Mouse (Mus musculus) liver (tissue): ENCODE measurements around the gene Hist2h2ac.
"Not testable (repeated sequence)": the region's sequence is repeated elsewhere in the genome, so short reads cannot be mapped to it uniquely, and the experiment has no call there.

Experiments used
- DNase-seq: peaks from one replicate; pipeline ENCODE4 v3.0.0-alpha.2; 2020; ENCODE audit warnings: mixed read lengths

Gene Hist2h2ac

GRCm38 (mm10) chr3:96180727-96181477, 39.8 kb downstream of the Hist2h2ac start, which contains the start of gene Sv2a:
Gene Sv2a (plus strand): TSS chr3:96181151.
- peak; percentile 47 for DNase-seq

GRCm38 (mm10) chr3:96179531-96179930, 41.1 kb downstream of the Hist2h2ac start:
- DNase-seq, result no peak

DNA sequence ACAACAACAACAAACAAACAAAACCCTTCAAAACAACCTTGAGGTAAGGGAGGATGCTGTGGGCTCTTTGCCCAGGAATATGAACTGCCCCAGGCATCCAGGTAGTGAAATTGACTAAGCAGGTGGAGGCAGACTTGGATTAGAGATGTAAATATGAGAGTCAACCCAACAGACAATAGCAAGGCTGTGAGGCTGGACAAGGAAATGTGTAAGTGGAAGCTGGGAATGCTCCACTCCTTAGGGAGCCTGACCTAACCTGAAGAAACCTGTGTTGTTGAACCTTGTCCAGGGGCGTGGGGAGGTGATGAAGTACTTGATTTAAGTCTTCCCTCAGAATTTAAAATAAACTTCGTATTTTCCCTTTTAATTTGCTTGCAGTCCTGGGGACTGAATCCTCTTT, 41.8 kb downstream of the Hist2h2ac start:
- DNase-seq, result no peak

- DNase-seq, result no peak
These were observed 42.3 kb downstream of the Hist2h2ac start for GRCm38 (mm10) chr3:96178427-96178826.

DNA sequence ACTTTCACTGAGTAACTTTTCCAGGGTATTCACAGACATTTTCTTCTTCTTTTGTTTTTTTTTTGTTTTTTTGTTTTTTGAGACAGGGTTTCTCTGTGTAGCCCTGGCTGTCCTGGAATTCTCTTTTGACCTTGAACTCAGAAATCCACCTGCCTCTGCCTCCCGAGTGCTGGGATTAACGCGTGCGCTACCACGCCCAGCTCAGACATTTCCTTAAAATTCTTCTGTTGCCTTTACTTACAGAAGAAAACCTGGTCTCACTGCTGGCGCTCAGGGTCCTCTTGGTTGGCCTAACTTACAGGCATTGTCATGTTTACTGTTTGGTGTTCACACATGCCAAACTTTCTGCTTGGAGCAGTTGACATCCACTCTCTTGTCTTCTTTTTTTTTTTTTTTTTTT, 45.4 kb downstream of the Hist2h2ac start:
- DNase-seq, result no peak

DNA sequence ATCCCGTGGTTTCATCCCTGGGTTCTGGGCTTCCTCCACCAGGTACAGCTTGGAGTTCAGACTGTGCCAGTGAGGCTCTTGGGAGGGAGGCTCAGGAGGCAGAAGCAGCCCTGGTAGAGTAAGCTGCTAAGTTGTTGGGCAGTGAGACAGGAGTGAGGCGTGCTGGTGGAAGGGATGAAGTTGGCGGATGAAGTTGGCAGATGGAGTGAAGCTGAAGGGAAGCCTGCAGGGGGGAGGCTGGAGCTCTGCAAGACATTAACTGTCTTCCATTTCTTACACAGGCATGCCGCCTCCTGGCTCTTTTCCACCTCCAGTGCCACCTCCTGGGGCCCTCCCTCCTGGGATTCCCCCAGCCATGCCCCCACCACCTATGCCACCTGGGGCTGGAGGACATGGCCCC, 46.6 kb downstream of the Hist2h2ac start:
- not testable (repeated sequence) for DNase-seq

DNA sequence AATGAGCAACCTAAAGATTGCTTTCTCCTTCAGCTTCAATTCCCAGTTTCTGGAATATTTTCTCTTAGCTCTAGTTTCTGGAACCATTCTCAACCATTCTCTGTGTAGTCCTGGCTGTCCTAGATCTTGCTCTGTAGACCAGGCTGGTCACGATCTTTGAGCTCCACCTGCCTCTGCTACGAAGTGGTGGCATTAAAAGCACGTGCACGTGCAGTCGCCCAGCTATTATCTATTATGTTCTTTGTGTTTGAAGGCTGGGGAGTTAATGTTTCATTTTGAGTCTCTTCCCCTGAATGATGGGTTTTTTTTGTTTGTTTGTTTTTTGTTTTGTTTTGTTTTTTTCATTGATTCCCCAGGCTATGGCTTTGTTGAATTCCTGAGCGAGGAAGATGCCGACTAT, 47.5 kb downstream of the Hist2h2ac start:
- DNase-seq, result no peak

GRCm38 (mm10) chr3:96172197-96173178, 48.2 kb downstream of the Hist2h2ac start, which contains the start of gene Sf3b4:
Gene Sf3b4 (plus strand): TSS chr3:96172332.
- DNase-seq, result peak; percentile 94

GRCm38 (mm10) chr3:96171583-96172196, 49.0 kb downstream of the Hist2h2ac start:
- no peak for DNase-seq

- no peak for DNase-seq
These were observed 49.6 kb downstream of the Hist2h2ac start for GRCm38 (mm10) chr3:96170976-96171545.
